Mouse (Mus musculus) adipocyte (in vitro differentiated cells): ENCODE data around the gene Dner.

Source experiments
- DNase-seq: peaks from one replicate; pipeline ENCODE4 v3.0.0-alpha.2; 2016; ENCODE audit warnings: low spot score

Dner gene

GRCm38 (mm10) chr1:84628244-84628643 is 67.8 kb downstream of the Dner start:
- DNase-seq = no peak

GRCm38 (mm10) chr1:84622978-84623554 is 73.0 kb downstream of the Dner start:
- DNase-seq = no peak

- DNase-seq = no peak
Observed at GRCm38 (mm10) chr1:84621308-84621707, 74.7 kb downstream of the Dner start.

- no peak for DNase-seq
Observed at GRCm38 (mm10) chr1:84619131-84619760, 76.8 kb downstream of the Dner start.

- DNase-seq = no peak
Observed at GRCm38 (mm10) chr1:84618094-84618493, 77.9 kb downstream of the Dner start.

GRCm38 (mm10) chr1:84616133-84616532 is 79.9 kb downstream of the Dner start:
- no peak for DNase-seq

- no peak for DNase-seq
Observed at GRCm38 (mm10) chr1:84614596-84614995, 81.4 kb downstream of the Dner start.

- DNase-seq = no peak
Observed at GRCm38 (mm10) chr1:84613119-84613518, 82.9 kb downstream of the Dner start.

GRCm38 (mm10) chr1:84611331-84611730 is 84.7 kb downstream of the Dner start:
- no peak for DNase-seq

- no peak for DNase-seq
Observed at GRCm38 (mm10) chr1:84599025-84599424, 97.0 kb downstream of the Dner start.

GRCm38 (mm10) chr1:84596023-84596422 is 100.0 kb downstream of the Dner start:
- no peak for DNase-seq

- DNase-seq = no peak
Observed at GRCm38 (mm10) chr1:84592394-84592793, 103.6 kb downstream of the Dner start.

- DNase-seq = no peak
Observed at GRCm38 (mm10) chr1:84590534-84590933, 105.5 kb downstream of the Dner start.

- no peak for DNase-seq
Observed at GRCm38 (mm10) chr1:84585434-84585833, 110.6 kb downstream of the Dner start.

- peak; percentile 76 for DNase-seq
Observed at GRCm38 (mm10) chr1:84581812-84582211, 114.2 kb downstream of the Dner start.

GRCm38 (mm10) chr1:84561841-84562240 is 134.2 kb downstream of the Dner start:
- no peak for DNase-seq

GRCm38 (mm10) chr1:84561387-84561786 is 134.6 kb downstream of the Dner start:
- no peak for DNase-seq

- no peak for DNase-seq
Observed at GRCm38 (mm10) chr1:84556546-84557511, 139.2 kb downstream of the Dner start.

GRCm38 (mm10) chr1:84552005-84552404 is 144.0 kb downstream of the Dner start:
- no peak for DNase-seq

GRCm38 (mm10) chr1:84550065-84550368 is 146.0 kb downstream of the Dner start:
- DNase-seq = no peak

GRCm38 (mm10) chr1:84549367-84550064 is 146.5 kb downstream of the Dner start:
- DNase-seq = no peak

GRCm38 (mm10) chr1:84536069-84536468 is 160.0 kb downstream of the Dner start:
- no peak for DNase-seq
